Mouse (Mus musculus) E14TG2a.4 (cell line): ENCODE data around the gene Gan.

Experiments used
- H3K27me3 ChIP-seq: 2 replicates; pipeline ENCODE4 v1.6.1; 2014; ENCODE audit warnings: low read length, control low read depth; ENCODE audit not compliant: insufficient read depth
- H3K36me3 ChIP-seq: 2 replicates; pipeline ENCODE4 v1.6.1; 2014; ENCODE audit warnings: low read length, control low read depth; ENCODE audit not compliant: insufficient read depth
- H3K4me1 ChIP-seq: replicated peaks from 2 replicates; pipeline ENCODE4 v1.6.1; 2014; ENCODE audit warnings: low read depth, low read length, control low read depth
- H3K4me3 ChIP-seq: replicated peaks from 2 replicates; pipeline ENCODE4 v1.5.1; 2014; ENCODE audit warnings: mild to moderate bottlenecking, low read length
- H3K9me3 ChIP-seq: 2 replicates; pipeline ENCODE4 v1.6.1; 2014; ENCODE audit warnings: low read length, control low read depth
- CTCF ChIP-seq: conservative IDR thresholded peaks from 2 replicates; pipeline ENCODE4 v1.5.1; 2014; ENCODE audit warnings: low read length
- NANOG ChIP-seq: IDR thresholded peaks from 2 replicates; pipeline ENCODE4 v1.6.1; 2014; ENCODE audit warnings: borderline replicate concordance, low read length, mixed read lengths
- POU5F1 ChIP-seq: IDR thresholded peaks from 2 replicates; pipeline ENCODE4 v1.6.1; 2014; ENCODE audit warnings: low read length, borderline replicate concordance

Gan gene

DNA sequence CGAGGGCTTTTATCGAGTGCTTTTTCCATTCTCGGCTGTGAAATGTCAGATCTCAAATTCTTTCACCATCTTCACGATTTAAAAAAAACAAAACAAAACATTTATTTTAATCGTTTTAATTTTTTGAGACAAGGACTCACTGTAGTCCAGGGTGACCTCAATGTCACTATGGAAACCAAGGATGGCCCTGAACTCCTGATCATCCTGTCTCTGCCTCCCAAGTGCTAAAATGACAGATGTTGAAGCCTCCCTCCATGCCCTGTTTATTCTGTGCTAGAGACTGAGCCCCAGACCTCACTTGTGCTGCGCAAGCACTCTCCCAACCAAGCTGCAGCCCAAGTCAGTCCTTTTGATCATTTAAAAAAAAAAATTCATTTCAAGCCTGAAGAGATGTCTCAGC, 84.4 kb downstream of the Gan start:
- Histone ChIP-seq H3K4me1 (peaks cover 74% of the 10 kb centered on the region), H3K36me3 (no peaks in the 10 kb centered on the region), H3K9me3 (no peaks in the 10 kb centered on the region), H3K27me3 (peaks cover 13% of the 10 kb centered on the region), H3K4me3 (0 out of 2 replicates have a peak overlapping the region, but pooled peaks have one; percentile 4)
- TF ChIP-seq NANOG (no peak), POU5F1 (no peak), CTCF (no peak)

DNA sequence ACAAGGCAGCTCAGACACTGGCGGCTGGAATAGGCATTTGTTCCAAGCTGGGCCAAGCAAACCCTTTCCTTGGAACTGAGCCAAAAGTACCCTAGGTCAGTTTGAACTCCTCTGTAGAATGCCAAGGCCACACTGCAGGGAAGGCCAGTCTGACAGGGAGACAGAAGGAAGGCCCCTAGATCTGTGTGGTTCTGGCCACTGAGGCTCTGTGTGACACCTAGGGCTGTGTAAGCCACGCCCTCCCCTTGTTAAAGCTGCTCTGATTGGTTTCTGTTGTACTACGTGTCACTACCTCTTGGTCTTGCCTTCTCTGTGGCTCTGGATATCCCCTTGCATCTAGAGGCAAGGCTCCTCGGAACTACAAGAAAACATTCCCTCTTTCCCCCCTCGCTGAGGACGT, 86.7 kb downstream of the Gan start:
- H3K36me3 ChIP-seq = no peaks in the 10 kb centered on the region
- H3K9me3 ChIP-seq = no peaks in the 10 kb centered on the region
- TF ChIP-seq POU5F1 (no peak), CTCF (no peak), NANOG (no peak)
- H3K4me1 ChIP-seq = peaks cover 58% of the 10 kb centered on the region
- peaks cover 36% of the 10 kb centered on the region for H3K27me3 ChIP-seq
- no peak overlapping the region for H3K4me3 ChIP-seq

DNA sequence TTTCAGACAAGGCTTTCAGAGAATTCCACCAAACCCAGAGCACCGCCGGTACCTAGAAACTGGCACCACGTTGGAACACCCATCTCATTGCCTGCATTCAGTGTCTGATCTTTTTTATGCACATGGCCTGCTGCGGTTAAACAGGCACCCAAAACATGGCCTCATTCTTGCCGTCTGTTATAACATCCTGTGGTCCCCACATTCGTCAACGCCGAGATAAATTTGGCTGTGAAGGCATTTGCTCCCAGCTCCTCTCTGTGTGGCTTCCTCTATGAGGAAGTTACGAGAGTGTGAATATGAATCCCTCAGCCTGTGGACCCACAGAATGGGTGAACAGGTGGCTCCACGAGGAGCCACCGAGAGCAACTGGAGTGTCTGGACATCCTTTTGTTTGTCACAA, 90.4 kb downstream of the Gan start:
- no peak for TF ChIP-seq NANOG
- TF ChIP-seq CTCF = no peak
- no peak for TF ChIP-seq POU5F1
- Histone ChIP-seq H3K27me3 (peaks cover 58% of the 10 kb centered on the region), H3K4me1 (peaks cover 54% of the 10 kb centered on the region), H3K4me3 (no peak overlapping the region), H3K36me3 (no peaks in the 10 kb centered on the region), H3K9me3 (no peaks in the 10 kb centered on the region)

DNA sequence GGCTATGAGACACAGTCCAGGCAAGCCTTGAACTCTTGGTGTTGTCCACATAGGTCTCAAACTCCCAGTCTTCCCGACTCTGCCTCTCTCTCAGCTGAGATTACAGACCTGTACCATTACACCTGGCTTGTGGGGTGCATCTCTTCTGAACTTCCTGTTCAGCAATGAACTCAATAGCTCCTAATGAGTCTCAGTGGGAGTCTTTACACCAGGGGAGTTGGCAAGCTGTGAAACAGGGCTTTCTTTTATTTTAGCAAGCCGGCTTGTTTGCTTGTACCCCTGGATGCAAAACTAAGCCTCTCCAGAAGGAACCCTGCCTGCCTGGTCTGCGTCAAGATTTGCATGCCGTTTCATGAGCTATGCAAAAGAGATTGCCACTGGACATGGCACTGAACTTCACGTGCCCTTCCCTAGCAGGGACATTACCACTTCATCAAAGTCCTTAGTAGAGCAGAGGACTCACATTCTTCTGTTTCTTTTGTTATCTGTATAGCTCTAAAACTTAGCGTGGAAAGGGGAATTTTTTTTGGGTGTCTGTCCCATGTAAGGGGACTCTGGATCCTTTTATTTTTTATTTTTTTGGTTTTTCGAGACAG, 93.2 kb downstream of the Gan start:
- peaks cover 48% of the 10 kb centered on the region for H3K4me1 ChIP-seq
- H3K27me3 ChIP-seq = peaks cover 74% of the 10 kb centered on the region
- no peak overlapping the region for H3K4me3 ChIP-seq
- H3K9me3 ChIP-seq = no peaks in the 10 kb centered on the region
- peak; percentile 93 for TF ChIP-seq NANOG
- no peak for TF ChIP-seq POU5F1
- H3K36me3 ChIP-seq = no peaks in the 10 kb centered on the region

DNA sequence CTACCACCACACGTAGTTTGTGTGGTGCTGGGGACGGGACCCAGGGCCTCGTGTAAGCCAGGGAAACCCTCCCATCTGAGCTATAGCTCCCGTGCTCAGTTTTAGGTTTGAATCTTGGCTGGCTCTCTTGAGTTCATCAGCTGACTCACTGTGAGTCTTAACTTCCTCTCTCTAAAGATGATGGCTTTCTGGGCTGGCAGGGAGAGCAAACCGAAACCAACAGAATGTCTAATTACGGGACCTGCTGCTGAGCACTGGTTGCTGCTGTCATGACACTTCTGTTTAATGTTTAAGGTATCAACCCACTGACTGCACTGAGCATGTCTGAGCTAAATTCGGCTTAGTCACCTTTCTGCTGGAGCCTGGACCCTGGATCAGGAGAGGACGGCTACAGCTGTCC, 94.7 kb downstream of the Gan start:
- no peaks in the 10 kb centered on the region for H3K36me3 ChIP-seq
- TF ChIP-seq NANOG = no peak
- TF ChIP-seq CTCF = no peak
- TF ChIP-seq POU5F1 = no peak
- no peaks in the 10 kb centered on the region for H3K9me3 ChIP-seq
- H3K27me3 ChIP-seq = peaks cover 60% of the 10 kb centered on the region
- peaks cover 52% of the 10 kb centered on the region for H3K4me1 ChIP-seq
- no peak overlapping the region for H3K4me3 ChIP-seq

DNA sequence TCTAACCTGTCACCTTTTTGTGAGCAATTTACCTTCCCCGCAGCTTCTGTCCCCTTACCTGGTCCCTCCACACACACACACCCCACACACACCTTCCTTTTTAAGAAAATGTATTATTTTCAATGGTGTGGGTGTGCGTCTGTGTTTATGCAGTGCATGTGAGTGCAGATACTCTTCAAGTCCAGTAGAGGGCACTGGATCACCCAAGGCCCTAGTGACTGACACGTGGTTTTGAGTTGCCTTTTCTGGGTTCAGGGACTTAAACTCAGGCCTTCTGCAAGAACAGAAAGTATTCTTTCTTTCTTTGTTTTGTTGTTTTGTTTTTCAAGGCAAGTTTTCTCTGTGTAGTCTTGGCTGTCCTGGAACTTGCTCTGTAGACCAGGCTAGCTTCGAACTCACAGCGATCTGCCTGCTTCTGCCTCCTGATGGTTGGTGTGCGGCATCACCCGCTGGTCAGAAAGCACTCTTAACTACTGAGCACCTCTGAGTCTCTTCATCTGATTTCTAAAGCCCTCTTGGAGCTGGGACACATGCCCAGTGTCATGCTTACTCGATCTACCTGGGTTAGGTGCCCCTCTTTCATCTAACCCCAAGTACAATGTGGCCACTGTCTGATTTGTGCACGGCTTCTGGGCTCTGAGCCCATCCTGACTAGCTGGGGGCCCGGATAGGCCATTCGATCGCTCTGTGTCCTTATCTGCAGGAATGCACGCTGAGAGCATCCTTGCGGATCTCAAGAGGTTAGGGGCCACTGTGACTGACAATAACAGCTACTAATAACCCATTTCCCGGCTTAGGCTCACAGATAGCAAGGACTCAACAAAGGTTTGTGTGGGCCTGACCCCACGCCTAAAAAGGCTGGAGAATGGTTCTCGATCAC, 95.7 kb downstream of the Gan start:
- peaks cover 51% of the 10 kb centered on the region for H3K27me3 ChIP-seq
- TF ChIP-seq CTCF = peak; percentile 71
- no peak for TF ChIP-seq POU5F1
- TF ChIP-seq NANOG = no peak
- no peak overlapping the region for H3K4me3 ChIP-seq
- H3K4me1 ChIP-seq = peaks cover 54% of the 10 kb centered on the region
- no peaks in the 10 kb centered on the region for H3K9me3 ChIP-seq
- H3K36me3 ChIP-seq = no peaks in the 10 kb centered on the region

DNA sequence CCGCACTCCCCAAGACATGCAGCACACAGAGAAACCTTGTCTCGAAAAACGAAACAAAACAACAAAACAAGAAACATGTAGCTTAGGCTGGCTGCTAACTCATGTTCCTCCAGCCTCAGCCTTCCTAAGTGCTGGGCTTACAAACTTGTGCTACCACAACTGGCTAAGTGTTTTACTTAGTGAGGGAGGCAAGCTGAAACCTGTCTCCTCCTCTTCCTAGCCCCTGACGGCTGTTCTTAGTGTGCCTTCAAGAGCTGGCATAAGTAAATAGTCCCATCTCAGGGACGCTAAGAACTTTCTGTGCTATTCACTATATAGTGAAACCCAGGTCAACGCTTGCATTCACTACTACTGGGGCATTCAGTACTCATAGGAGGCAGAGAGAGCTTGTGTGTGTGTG, 96.6 kb downstream of the Gan start:
- Histone ChIP-seq H3K36me3 (peaks cover 3% of the 10 kb centered on the region; the same call in 1 of the 2 replicates), H3K27me3 (peaks cover 44% of the 10 kb centered on the region), H3K9me3 (no peaks in the 10 kb centered on the region), H3K4me3 (no peak overlapping the region), H3K4me1 (peaks cover 62% of the 10 kb centered on the region)
- no peak for TF ChIP-seq NANOG
- no peak for TF ChIP-seq POU5F1
- TF ChIP-seq CTCF = no peak

DNA sequence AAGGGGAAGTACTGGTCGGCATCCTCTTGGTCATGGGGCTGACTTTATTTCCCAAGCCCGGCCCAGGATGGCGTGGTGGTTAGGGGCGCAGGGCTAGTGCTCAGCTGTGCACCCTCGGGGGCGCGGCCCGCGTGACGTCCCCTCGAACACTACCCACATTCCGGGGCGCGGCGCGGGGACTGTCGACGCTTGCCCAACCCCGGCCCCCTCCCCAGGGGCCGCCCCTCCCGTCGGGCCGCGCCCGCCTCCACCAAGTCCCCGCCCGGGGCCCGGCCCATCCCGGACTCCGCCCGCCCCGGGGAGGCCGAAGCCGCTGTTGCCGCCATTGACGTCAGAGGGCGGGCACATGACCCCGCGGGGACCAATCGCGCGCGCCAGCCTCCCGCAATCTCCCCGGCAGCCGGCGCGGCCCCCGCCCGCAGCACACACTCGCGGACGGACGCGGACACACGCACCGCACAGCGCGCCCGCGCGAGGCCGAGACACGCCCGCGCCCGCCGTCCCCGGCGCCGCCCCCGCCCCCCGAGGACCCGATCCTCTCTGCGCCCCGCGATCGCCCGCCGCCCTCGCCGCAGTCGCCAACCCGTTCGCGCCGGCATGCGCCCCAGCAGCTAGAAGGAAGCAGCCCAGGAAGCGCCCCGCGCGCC, 98.5 kb downstream of the Gan start:
- Histone ChIP-seq H3K4me3 (peak overlapping the region; percentile 90), H3K27me3 (peaks cover 36% of the 10 kb centered on the region), H3K36me3 (peaks cover 6% of the 10 kb centered on the region; the same call in 1 of the 2 replicates), H3K9me3 (no peaks in the 10 kb centered on the region), H3K4me1 (peaks cover 71% of the 10 kb centered on the region)
- no peak for TF ChIP-seq CTCF
- no peak for TF ChIP-seq NANOG
- no peak for TF ChIP-seq POU5F1
